Mouse (Mus musculus) liver, embryonic 11.5 days (tissue): Measurements from ENCODE around the gene Sfpq. TPM values are rescaled to one million over a fixed set of nuclear protein-coding genes. Genes with fewer than 3 reads are reported as not detected.

ENCODE experiments used
- ATAC-seq: fragments of 200-750 bp; cut with Nextera tagmentation; replicated peaks from 2 replicates; pipeline ENCODE4 v1.8.0; 2017; ENCODE audit warnings: moderate number of reproducible peaks, mild to moderate bottlenecking, moderate TSS enrichment, moderate library complexity; ENCODE audit not compliant: low FRiP score
- DNase-seq: peaks from one replicate; pipeline ENCODE4 v3.0.0-alpha.2; 2017; ENCODE audit warnings: low spot score
- H3K27ac ChIP-seq: fragments of 300-500 bp; sonication (generic); 2 replicates; pipeline ENCODE4 v1.5.1; 2014; ENCODE audit warnings: mild to moderate bottlenecking, low read depth, low read length, control low read depth
- H3K27me3 ChIP-seq: fragments of 300-500 bp; sonication (generic); replicated peaks from 2 replicates; pipeline ENCODE4 v1.6.1; 2014; ENCODE audit warnings: low read length, mixed read lengths; ENCODE audit not compliant: control insufficient read depth, insufficient read depth
- H3K36me3 ChIP-seq: fragments of 300-500 bp; sonication (generic); 2 replicates; pipeline ENCODE4 v1.6.1; 2014; ENCODE audit warnings: mild to moderate bottlenecking, low read length, moderate library complexity, mixed read lengths; ENCODE audit not compliant: control insufficient read depth, insufficient read depth
- H3K4me1 ChIP-seq: fragments of 300-500 bp; sonication (generic); replicated peaks from 2 replicates; pipeline ENCODE4 v1.6.1; 2014; ENCODE audit warnings: low read length, mixed read lengths; ENCODE audit not compliant: control insufficient read depth, insufficient read depth
- H3K4me2 ChIP-seq: fragments of 300-500 bp; sonication (generic); 2 replicates; pipeline ENCODE4 v1.6.1; 2014; ENCODE audit warnings: mild to moderate bottlenecking, control low read depth, moderate library complexity
- H3K4me3 ChIP-seq: fragments of 300-500 bp; sonication (generic); 2 replicates; pipeline ENCODE4 v1.5.1; 2014; ENCODE audit warnings: low read depth, low read length, control low read depth
- H3K9ac ChIP-seq: fragments of 300-500 bp; sonication (generic); 2 replicates; pipeline ENCODE4 v1.6.1; 2014; ENCODE audit warnings: low read depth, low read length, control low read depth
- H3K9me3 ChIP-seq: fragments of 300-500 bp; sonication (generic); 2 replicates; pipeline ENCODE4 v1.6.1; 2016; ENCODE audit warnings: low read length, inconsistent platforms, mixed read lengths; ENCODE audit not compliant: control insufficient read depth
- WGBS: fragments of 180-500 bp; shearing (Covaris S2); extraction: QIAGEN DNeasy Blood & Tissue Kit; methylation state at CpG from one replicate; pipeline ENCODE4 v1.1.7; 2014; 5-methylcytosine and 5-hydroxymethylcytosine counted together
- polyA plus RNA-seq: library from polyadenylated mRNA; unstranded; fragments of >200 nt; fragmentation: Nextera tagmentation; extraction: Ambion mirVana; gene quantifications from 2 replicates; pipeline ENCODE4 v1.2.1, GENCODE M21; 2014

The Sfpq gene
- polyA plus RNA-seq, 1 experiment from 2014 or later = 89.4 TPM

GRCm38 (mm10) chr4:127021989-127022626, 984 bp downstream of the Sfpq start:
- Histone ChIP-seq H3K9ac (peak overlapping the region; percentile 100), H3K36me3 (peaks cover 29% of the 10 kb centered on the region), H3K4me3 (peak overlapping the region; percentile 100), H3K9me3 (no peaks in the 10 kb centered on the region), H3K4me2 (peak overlapping the region; percentile 97), H3K27ac (peak overlapping the region; percentile 97), H3K4me1 (peaks cover 21% of the 10 kb centered on the region; the same call in 1 of the 2 replicates), H3K27me3 (no peaks in the 10 kb centered on the region)
- peak; percentile 67 for ATAC-seq
- WGBS = under 1% methylated on average over 53 of the region's 53 CpGs
- peak; percentile 88 for DNase-seq

- ATAC-seq (no peak), DNase-seq (no peak)
- Histone ChIP-seq H3K27ac (no peak overlapping the region), H3K4me1 (peaks cover 21% of the 10 kb centered on the region; the same call in 1 of the 2 replicates), H3K27me3 (no peaks in the 10 kb centered on the region), H3K9ac (peak overlapping the region; percentile 100), H3K36me3 (peaks cover 39% of the 10 kb centered on the region), H3K4me2 (peak overlapping the region; percentile 97), H3K9me3 (no peaks in the 10 kb centered on the region), H3K4me3 (peak overlapping the region; percentile 100)
- WGBS = 5% methylated on average over 9 of the region's 9 CpGs
Measured at GRCm38 (mm10) chr4:127023201-127023600, 2.1 kb downstream of the Sfpq start.

GRCm38 (mm10) chr4:127024240-127024639, 3.1 kb downstream of the Sfpq start:
- no peak for ATAC-seq
- peaks cover 44% of the 10 kb centered on the region for H3K36me3 ChIP-seq
- no peak for DNase-seq
- no peak overlapping the region for H3K27ac ChIP-seq
- H3K4me2 ChIP-seq = peak overlapping the region; percentile 97
- H3K27me3 ChIP-seq = no peaks in the 10 kb centered on the region
- no peaks in the 10 kb centered on the region for H3K9me3 ChIP-seq
- WGBS = 73% methylated on average over 1 of the region's 1 CpGs
- H3K9ac ChIP-seq = peak overlapping the region; percentile 34; the same call in 1 of the 2 replicates
- peaks cover 21% of the 10 kb centered on the region; the same call in 1 of the 2 replicates for H3K4me1 ChIP-seq
- H3K4me3 ChIP-seq = peak overlapping the region; percentile 100

- no peak overlapping the region for H3K4me3 ChIP-seq
Measured at GRCm38 (mm10) chr4:127026826-127027225, 5.7 kb downstream of the Sfpq start.

GRCm38 (mm10) chr4:127027228-127028190, 6.4 kb downstream of the Sfpq start:
- peaks cover 66% of the 10 kb centered on the region for H3K36me3 ChIP-seq
- no peak overlapping the region for H3K4me2 ChIP-seq
- H3K27ac ChIP-seq = no peak overlapping the region
- H3K4me1 ChIP-seq = peaks cover 18% of the 10 kb centered on the region; the same call in 1 of the 2 replicates
- 69% methylated on average over 4 of the region's 4 CpGs for WGBS
- no peak overlapping the region for H3K4me3 ChIP-seq
- H3K27me3 ChIP-seq = no peaks in the 10 kb centered on the region
- 0 out of 2 replicates have a peak, but pooled peaks have one; percentile 21 for ATAC-seq
- no peak for DNase-seq
- H3K9ac ChIP-seq = no peak overlapping the region
- H3K9me3 ChIP-seq = no peaks in the 10 kb centered on the region

More at GRCm38 (mm10) chr4:127026826-127027225, 5.7 kb downstream of the Sfpq start:
- H3K4me2 ChIP-seq = no peak overlapping the region
- 89% methylated on average over 4 of the region's 4 CpGs for WGBS
- H3K36me3 ChIP-seq = peaks cover 61% of the 10 kb centered on the region
- no peak overlapping the region for H3K9ac ChIP-seq
- H3K27me3 ChIP-seq = no peaks in the 10 kb centered on the region
- DNase-seq (no peak), ATAC-seq (no peak)
- H3K9me3 ChIP-seq = no peaks in the 10 kb centered on the region
- H3K4me1 ChIP-seq = peaks cover 18% of the 10 kb centered on the region; the same call in 1 of the 2 replicates
- H3K27ac ChIP-seq = no peak overlapping the region

- DNase-seq (no peak), ATAC-seq (no peak)
- H3K4me2 ChIP-seq = no peak overlapping the region
- 85% methylated on average over 3 of the region's 3 CpGs for WGBS
- H3K36me3 ChIP-seq = peaks cover 45% of the 10 kb centered on the region
- H3K27ac ChIP-seq = no peak overlapping the region
- no peaks in the 10 kb centered on the region for H3K4me1 ChIP-seq
- H3K27me3 ChIP-seq = no peaks in the 10 kb centered on the region
- H3K9ac ChIP-seq = no peak overlapping the region
- no peaks in the 10 kb centered on the region for H3K9me3 ChIP-seq
- no peak overlapping the region for H3K4me3 ChIP-seq
Measured at GRCm38 (mm10) chr4:127037158-127037557, 16.0 kb downstream of the Sfpq start.

GRCm38 (mm10) chr4:127037908-127038827, 17.0 kb downstream of the Sfpq start:
- Histone ChIP-seq H3K27ac (no peak overlapping the region), H3K9ac (no peak overlapping the region), H3K36me3 (peaks cover 38% of the 10 kb centered on the region), H3K9me3 (no peaks in the 10 kb centered on the region), H3K4me2 (no peak overlapping the region), H3K4me3 (no peak overlapping the region), H3K4me1 (no peaks in the 10 kb centered on the region), H3K27me3 (no peaks in the 10 kb centered on the region)
- WGBS = 80% methylated on average over 8 of the region's 8 CpGs
- ATAC-seq = peak; percentile 27
- DNase-seq = no peak

- DNase-seq = no peak
- no peak overlapping the region for H3K9ac ChIP-seq
- H3K4me2 ChIP-seq = no peak overlapping the region
- peak; percentile 11; the same call in 1 of the 2 replicates for ATAC-seq
- no peak overlapping the region for H3K4me3 ChIP-seq
- WGBS = 91% methylated on average over 3 of the region's 3 CpGs
- H3K36me3 ChIP-seq = peaks cover 31% of the 10 kb centered on the region
- no peaks in the 10 kb centered on the region for H3K27me3 ChIP-seq
- no peak overlapping the region for H3K27ac ChIP-seq
- H3K4me1 ChIP-seq = no peaks in the 10 kb centered on the region
- H3K9me3 ChIP-seq = no peaks in the 10 kb centered on the region
Measured at GRCm38 (mm10) chr4:127038828-127039349, 17.8 kb downstream of the Sfpq start.
